Mouse (Mus musculus) CH12.LX (cell line): ENCODE results near the gene Pphln1. TPM values are rescaled to one million over a fixed set of nuclear protein-coding genes. Genes with fewer than 3 reads are reported as not detected.

ENCODE experiments used
- DNase-seq: peaks from one replicate; pipeline ENCODE4 v3.0.0-alpha.2; 2013; ENCODE audit errors: extremely low read depth
- H3K27ac ChIP-seq: 2 replicates; pipeline ENCODE4 v1.5.1; 2012; ENCODE audit warnings: low read depth, mild to moderate bottlenecking, control low read depth, moderate library complexity; ENCODE audit not compliant: insufficient read depth
- H3K27me3 ChIP-seq: replicated peaks from 2 replicates; pipeline ENCODE3; 2012; ENCODE audit warnings: inconsistent platforms
- H3K36me3 ChIP-seq, 2 experiments: replicated peaks in 1 of 2; 2 replicates each; pipeline versions ENCODE3 to v1.6.1; 2012; ENCODE audit warnings: inconsistent platforms in 1 of 2, low read length in 1 of 2, mild to moderate bottlenecking in 1 of 2, mixed read lengths in 1 of 2, moderate library complexity in 1 of 2; ENCODE audit not compliant: control insufficient read depth in 1 of 2, insufficient read depth in 1 of 2
- H3K4me1 ChIP-seq, 2 experiments: 2 replicates each; pipeline ENCODE4 v1.6.1; 2012; ENCODE audit warnings: inconsistent platforms in 1 of 2, moderate library complexity in 1 of 2; ENCODE audit not compliant: insufficient read depth in 2 of 2, control insufficient read depth in 1 of 2
- H3K4me2 ChIP-seq: 2 replicates; pipeline ENCODE4 v1.6.1; 2012; ENCODE audit warnings: low read depth, mild to moderate bottlenecking, control low read depth; ENCODE audit not compliant: poor library complexity, insufficient read depth, severe bottlenecking
- H3K4me3 ChIP-seq, 3 experiments: fragments of 150-350 bp in 1 of 3; sonication (generic) in 1 of 3; replicated peaks in 1 of 3; 2 replicates each; pipeline versions ENCODE3 to v1.5.1; 2011 to 2012; ENCODE audit warnings: low read depth in 2 of 3, low read length in 2 of 3, mild to moderate bottlenecking in 2 of 3, moderate library complexity in 2 of 3, control low read depth in 1 of 3, improper control_type of control experiment in 1 of 3, inconsistent platforms in 1 of 3, mixed read lengths in 1 of 3; ENCODE audit not compliant: poor library complexity in 1 of 3
- H3K79me2 ChIP-seq: replicated peaks from 2 replicates; pipeline ENCODE4 v1.6.1; 2012; ENCODE audit warnings: mild to moderate bottlenecking, moderate library complexity; ENCODE audit not compliant: control insufficient read depth, poor library complexity, insufficient read depth, severe bottlenecking; ENCODE audit errors: extremely low read depth
- H3K9ac ChIP-seq: 2 replicates; pipeline ENCODE4 v1.6.1; 2012; ENCODE audit warnings: low read depth, mild to moderate bottlenecking, control low read depth, moderate library complexity; ENCODE audit not compliant: insufficient read depth
- H3K9me3 ChIP-seq: replicated peaks from 2 replicates; pipeline ENCODE3; 2012; ENCODE audit warnings: low read length, inconsistent platforms, mixed read lengths
- BHLHE40 ChIP-seq: IDR thresholded peaks from 2 replicates; pipeline ENCODE4 v1.6.1; 2011; ENCODE audit warnings: mild to moderate bottlenecking, low read depth, low read length, improper control_type of control experiment
- CHD2 ChIP-seq: IDR thresholded peaks from 2 replicates; pipeline ENCODE4 v1.6.1; 2011; ENCODE audit warnings: low read length, improper control_type of control experiment
- ELF1 ChIP-seq: IDR thresholded peaks from 2 replicates; pipeline ENCODE4 v1.6.1; 2014; ENCODE audit warnings: low read depth, mild to moderate bottlenecking, inconsistent platforms, low read length, improper control_type of control experiment
- EP300 ChIP-seq: IDR thresholded peaks from 2 replicates; pipeline ENCODE4 v1.6.1; 2011; ENCODE audit warnings: low read length, improper control_type of control experiment
- GABPA ChIP-seq: IDR thresholded peaks from 2 replicates; pipeline ENCODE4 v1.6.1; 2012; ENCODE audit warnings: low read depth, low read length, improper control_type of control experiment, inconsistent platforms; ENCODE audit not compliant: insufficient replicate concordance
- HCFC1 ChIP-seq: IDR thresholded peaks from 2 replicates; pipeline ENCODE4 v1.6.1; 2012; ENCODE audit warnings: low read depth, mild to moderate bottlenecking, inconsistent platforms, low read length, improper control_type of control experiment
- IRF4 ChIP-seq: IDR thresholded peaks from 2 replicates; pipeline ENCODE4 v1.6.1; 2014; ENCODE audit warnings: low read depth, mild to moderate bottlenecking, inconsistent platforms, low read length, improper control_type of control experiment
- KAT2A ChIP-seq: IDR thresholded peaks from 2 replicates; pipeline ENCODE4 v1.6.1; 2012; ENCODE audit warnings: low read length, improper control_type of control experiment, inconsistent platforms; ENCODE audit not compliant: insufficient replicate concordance
- MAFK ChIP-seq: IDR thresholded peaks from 2 replicates; pipeline ENCODE4 v1.6.1; 2011; ENCODE audit warnings: low read length, improper control_type of control experiment; ENCODE audit not compliant: insufficient replicate concordance
- MAX ChIP-seq: IDR thresholded peaks from 2 replicates; pipeline ENCODE4 v1.6.1; 2011; ENCODE audit warnings: low read length, improper control_type of control experiment
- MEF2A ChIP-seq: IDR thresholded peaks from 2 replicates; pipeline ENCODE4 v1.6.1; 2014; ENCODE audit warnings: low read depth, mild to moderate bottlenecking, inconsistent platforms, low read length, improper control_type of control experiment, borderline replicate concordance
- MYC ChIP-seq: IDR thresholded peaks from 2 replicates; pipeline ENCODE4 v1.6.1; 2011; ENCODE audit warnings: low read depth, mild to moderate bottlenecking, improper control_type of control experiment, low read length
- NRF1 ChIP-seq: IDR thresholded peaks from 2 replicates; pipeline ENCODE4 v1.6.1; 2014; ENCODE audit warnings: low read depth, mild to moderate bottlenecking, inconsistent platforms, low read length, improper control_type of control experiment, moderate library complexity
- PAX5 ChIP-seq: IDR thresholded peaks from 2 replicates; pipeline ENCODE4 v1.6.1; 2012; ENCODE audit warnings: low read length, inconsistent platforms, mixed read lengths
- POLR2AphosphoS2 ChIP-seq: IDR thresholded peaks from 2 replicates; pipeline ENCODE4 v1.6.1; 2011; ENCODE audit warnings: low read depth, low read length, improper control_type of control experiment
- RCOR1 ChIP-seq: conservative IDR thresholded peaks from 2 replicates; pipeline ENCODE4 v1.6.1; 2012; ENCODE audit warnings: low read depth, mild to moderate bottlenecking, inconsistent platforms, low read length, improper control_type of control experiment
- SMC3 ChIP-seq: IDR thresholded peaks from 2 replicates; pipeline ENCODE4 v1.6.1; 2011; ENCODE audit warnings: low read depth, low read length, improper control_type of control experiment
- TCF12 ChIP-seq: IDR thresholded peaks from 2 replicates; pipeline ENCODE4 v1.6.1; 2014; ENCODE audit warnings: low read depth, mild to moderate bottlenecking, inconsistent platforms, low read length, improper control_type of control experiment
- ZKSCAN1 ChIP-seq: IDR thresholded peaks from 2 replicates; pipeline ENCODE4 v1.6.1; 2012; ENCODE audit warnings: low read depth, inconsistent platforms, low read length, improper control_type of control experiment, borderline replicate concordance
- dilution Hi-C: fragments of 300-500 bp; cut with MboI; formaldehyde crosslinking; loops from 2 replicates; pipeline ENCODE4 v1.14.3; 2020; ENCODE audit warnings: low sequenced_read_pairs; ENCODE audit not compliant: extremely low pct_unique_long_range_greater_than_20kb, extremely low pct_ligation_motif_present
- in situ Hi-C: fragments of 300-500 bp; cut with MboI; formaldehyde crosslinking; loops from 3 replicates; pipeline ENCODE4 v1.14.3; 2019; ENCODE audit warnings: low sequenced_read_pairs, low pct_ligation_motif_present, low pct_unique_long_range_greater_than_20kb, mixed read lengths
- polyA plus RNA-seq: library from polyadenylated mRNA; unstranded; fragments of >175 nt; gene quantifications from 2 replicates; pipeline ENCODE4 v1.2.1, GENCODE M21; 2012; ENCODE audit warnings: low read depth; ENCODE audit not compliant: insufficient read length
- total RNA-seq, 2 experiments: library from RNA; depleted of rRNA; stranded (reverse); fragments of 300-350 nt in 1 of 2; fragments of >200 nt in 1 of 2; gene quantifications; 2 replicates each; pipeline ENCODE4 v1.2.3; 2012 to 2014

Pphln1 gene
- total and polyA plus RNA-seq, 3 experiments: 22.9 to 63.9 (median 59.3) TPM

DNA sequence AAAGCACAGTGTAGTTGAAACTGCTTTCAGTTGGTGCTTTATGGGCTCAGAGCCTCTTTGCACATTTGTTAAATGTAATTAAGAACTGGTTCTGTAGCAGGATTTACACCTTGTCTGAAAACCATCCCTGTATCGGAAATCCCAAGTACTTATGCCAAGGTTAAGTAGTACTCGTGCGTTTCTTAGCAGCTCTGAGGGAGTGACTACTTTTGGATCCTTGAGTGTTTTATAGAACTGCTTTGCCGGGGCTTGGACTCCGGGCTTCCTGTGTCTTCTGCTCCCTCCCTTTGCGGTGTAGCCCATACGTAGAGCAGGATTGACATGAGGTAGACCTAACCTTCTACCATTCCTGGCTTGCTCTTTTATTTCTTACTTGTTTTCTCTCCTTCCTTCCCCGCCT lies 77.5 kb downstream of the Pphln1 start:
- H3K27me3 ChIP-seq: no peaks in the 10 kb centered on the region
- no peak overlapping the region for H3K9ac ChIP-seq
- H3K4me3 ChIP-seq: no peak overlapping the region
- H3K27ac ChIP-seq: no peak overlapping the region
- no peaks in the 10 kb centered on the region for H3K4me1 ChIP-seq
- H3K4me2 ChIP-seq: no peak overlapping the region
- H3K36me3 ChIP-seq: peaks cover 19 to 75% of the 10 kb centered on the region in 2 experiments
- TF ChIP-seq PAX5 (no peak), ELF1 (no peak)
- in situ Hi-C loops: no loop called here
- no peak for DNase-seq
- H3K9me3 ChIP-seq: no peaks in the 10 kb centered on the region
- dilution Hi-C loops: no loop called here
- H3K79me2 ChIP-seq: no peaks in the 10 kb centered on the region

DNA sequence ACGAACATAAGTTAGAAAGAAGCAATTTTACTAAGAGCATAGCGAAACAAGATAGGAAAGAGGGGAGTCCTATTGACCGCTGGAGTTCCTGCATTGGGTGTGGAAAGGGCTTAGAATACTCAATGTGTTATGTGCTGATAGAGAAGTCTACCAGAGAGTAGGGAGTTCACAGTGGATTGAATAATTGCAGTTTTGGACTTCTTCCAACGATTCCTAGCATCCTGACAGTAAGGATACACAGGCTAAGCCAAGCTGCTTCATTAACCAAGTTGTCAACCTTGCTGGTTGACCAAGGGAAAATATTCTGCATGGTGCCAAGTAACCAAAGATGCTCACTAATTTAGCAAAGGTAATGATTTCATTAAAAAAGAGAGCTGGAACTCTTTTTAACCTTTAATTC lies 79.6 kb downstream of the Pphln1 start:
- Histone ChIP-seq H3K9me3 (no peaks in the 10 kb centered on the region), H3K9ac (no peak overlapping the region), H3K27ac (no peak overlapping the region), H3K4me3 (no peak overlapping the region), H3K79me2 (no peaks in the 10 kb centered on the region), H3K4me2 (no peak overlapping the region), H3K4me1 (no peaks in the 10 kb centered on the region), H3K36me3 (peaks cover 7 to 71% of the 10 kb centered on the region in 2 experiments), H3K27me3 (no peaks in the 10 kb centered on the region)
- in situ Hi-C loops: no loop called here
- DNase-seq: no peak
- no peak for TF ChIP-seq GABPA
- no peak for TF ChIP-seq ZKSCAN1
- TF ChIP-seq NRF1: no peak
- TF ChIP-seq IRF4: no peak
- no peak for TF ChIP-seq BHLHE40
- no peak for TF ChIP-seq RCOR1
- TF ChIP-seq KAT2A: no peak
- TF ChIP-seq TCF12: no peak
- TF ChIP-seq HCFC1: no peak
- TF ChIP-seq MAX: no peak
- no peak for TF ChIP-seq MAFK
- TF ChIP-seq MEF2A: no peak
- no peak for TF ChIP-seq POLR2AphosphoS2
- no peak for TF ChIP-seq CHD2
- no peak for TF ChIP-seq MYC
- no peak for TF ChIP-seq SMC3
- no peak for TF ChIP-seq EP300
- dilution Hi-C loops: no loop called here
